Mouse (Mus musculus) liver, postnatal 0 days (tissue): ENCODE data around the gene Mllt6.

Experiments used
- CTCF ChIP-seq: sonication (generic); IDR thresholded peaks from 2 replicates; pipeline ENCODE4 v1.5.1; 2016; ENCODE audit warnings: antibody characterized with exemption, low read depth
- EP300 ChIP-seq: IDR thresholded peaks from 2 replicates; pipeline ENCODE4 v1.6.1; 2016; ENCODE audit warnings: antibody characterized with exemption, low read depth, mild to moderate bottlenecking

DNA sequence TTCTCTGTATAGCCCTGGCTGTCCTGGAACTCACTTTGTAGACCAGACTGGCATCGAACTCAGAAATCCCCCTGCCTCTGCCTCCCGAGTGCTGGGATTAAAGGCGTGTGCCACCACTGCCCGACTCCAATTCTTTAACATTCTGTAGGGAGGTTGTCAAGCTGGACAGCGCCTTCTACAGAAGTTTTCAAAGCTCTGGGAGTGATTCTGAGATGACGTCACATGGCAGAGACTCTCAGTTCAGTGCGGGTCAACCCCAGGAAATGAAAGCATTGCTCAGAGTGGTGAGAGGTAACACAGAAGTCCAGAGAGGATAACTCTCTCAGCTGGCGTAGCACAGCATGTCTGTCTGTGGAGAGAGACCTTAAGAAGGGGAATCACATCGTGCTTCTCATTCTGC, 40.0 kb upstream of the Mllt6 start:
- TF ChIP-seq CTCF: no peak
- no peak for TF ChIP-seq EP300
